ENCODE assay signal across 9 mouse cellular contexts in the genomic region with DNA sequence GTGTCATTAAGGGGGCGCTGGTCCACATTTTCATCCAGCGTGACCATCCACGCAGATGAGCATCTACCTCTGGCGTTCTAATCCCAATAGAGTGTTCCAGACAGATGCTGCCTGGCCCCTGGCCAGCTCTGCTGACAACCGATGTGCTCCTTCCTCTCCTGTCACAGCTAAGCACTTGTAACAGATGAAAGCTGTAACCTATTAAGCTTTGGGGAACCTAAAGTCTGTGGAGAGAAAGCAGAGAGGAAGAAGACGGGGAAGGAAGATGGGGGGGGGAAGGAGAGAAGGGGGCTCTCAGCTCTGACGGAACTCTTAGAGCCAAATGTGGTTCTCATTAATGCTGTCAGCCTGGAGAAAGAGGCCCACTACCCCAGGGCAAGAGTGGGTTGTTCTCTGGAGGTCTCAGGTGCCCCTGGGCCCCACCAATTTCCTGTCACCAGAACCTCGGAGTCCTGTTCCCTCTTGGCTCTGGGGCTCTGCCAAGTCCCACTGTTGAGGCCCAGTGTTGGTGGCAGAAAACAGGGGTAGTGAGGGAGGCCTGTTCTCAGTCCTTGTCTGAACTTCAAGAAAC. TPM values are rescaled to one million over a fixed set of nuclear protein-coding genes. Genes with fewer than 3 reads are reported as not detected.
DNase-seq lines count a peak whose midpoint lies in the region; ATAC-seq and TF ChIP-seq lines count a peak whose summit lies in the region.
"Had no signal": no experiment of that assay in that cellular context is flagged by ENCODE, and none has a peak within 500 bp of the region (broad histone marks: within the 10 kb centered on the region; RNA-seq: fewer than 3 reads in every experiment).

No protein-coding gene starts in this region.

- no peak overlapping the region for H3K9ac ChIP-seq in kidney, embryonic 14.5 days (ENCODE audit: low read depth, low read length)
- H3K9ac ChIP-seq in hindbrain, embryonic 16.5 days (ENCODE audit: low read depth, low read length): peak overlapping the region; percentile 9; the same call in 1 of the 2 replicates
- H3K9ac ChIP-seq: lung, embryonic 15.5 days had no signal

- ATAC-seq in kidney, embryonic 14.5 days (ENCODE audit: low FRiP score, low TSS enrichment): peak; percentile 3; the same call in 1 of the 2 replicates
- ATAC-seq in hindbrain, embryonic 16.5 days: no peak
- no peak for ATAC-seq in frontal cortex, adult (ENCODE audit: low TSS enrichment)

- TF ChIP-seq POLR2A in kidney, adult 2 months (IDR thresholded peaks at IDR 0.05; ENCODE audit: low read depth, low read length): no peak

- no peaks in the 10 kb centered on the region for H3K9me3 ChIP-seq in kidney, embryonic 14.5 days (ENCODE audit: control insufficient read depth, low read length)
- H3K9me3 ChIP-seq in hindbrain, embryonic 16.5 days (ENCODE audit: control insufficient read depth, low read length): no peaks in the 10 kb centered on the region
- H3K9me3 ChIP-seq: lung, embryonic 15.5 days had no signal

- H3K27ac ChIP-seq in kidney, embryonic 14.5 days (ENCODE audit: low read depth, low read length): no peak overlapping the region
- no peak overlapping the region for H3K27ac ChIP-seq in kidney, adult 2 months (ENCODE audit: insufficient read depth, low read depth, low read length)
- H3K27ac ChIP-seq in hindbrain, embryonic 16.5 days (ENCODE audit: low read depth, low read length): no peak overlapping the region
- H3K27ac ChIP-seq: lung, embryonic 15.5 days had no signal

- 31% methylated on average over 8 of the region's 8 CpGs for WGBS in kidney, embryonic 14.5 days
- WGBS in kidney, adult 2 months: 53% methylated on average over 8 of the region's 8 CpGs
- 22% methylated on average over 8 of the region's 8 CpGs for WGBS in hindbrain, embryonic 16.5 days

- peaks cover 16% of the 10 kb centered on the region for H3K4me1 ChIP-seq in kidney, embryonic 14.5 days (ENCODE audit: control insufficient read depth, insufficient read depth, low read length)
- no peaks in the 10 kb centered on the region; the same call in 1 of the 2 replicates for H3K4me1 ChIP-seq in kidney, adult 2 months (ENCODE audit: control insufficient read depth, insufficient read depth, low read length)
- H3K4me1 ChIP-seq in hindbrain, embryonic 16.5 days (ENCODE audit: control insufficient read depth, insufficient read depth, low read depth, low read length): peaks cover 12% of the 10 kb centered on the region

- no peaks in the 10 kb centered on the region for H3K27me3 ChIP-seq in kidney, embryonic 14.5 days (ENCODE audit: control insufficient read depth, insufficient read depth, low read length)
- H3K27me3 ChIP-seq in kidney, adult 2 months (replicated peaks; ENCODE audit: control insufficient read depth, insufficient read depth, low read length): no peaks in the 10 kb centered on the region
- no peaks in the 10 kb centered on the region for H3K27me3 ChIP-seq in hindbrain, embryonic 16.5 days (replicated peaks; ENCODE audit: control insufficient read depth, insufficient read depth, low read length)
- H3K27me3 ChIP-seq: lung, embryonic 15.5 days had no signal

- no peak overlapping the region for H3K4me3 ChIP-seq in kidney, embryonic 14.5 days (ENCODE audit: low read length)
- no peak overlapping the region for H3K4me3 ChIP-seq in kidney, adult 2 months (ENCODE audit: insufficient read depth, low read depth, low read length)
- H3K4me3 ChIP-seq in hindbrain, embryonic 16.5 days (ENCODE audit: low read length): no peak overlapping the region
- H3K4me3 ChIP-seq: lung, embryonic 15.5 days had no signal

- TF ChIP-seq CTCF in kidney, adult 2 months (conservative IDR thresholded peaks at IDR 0.05; ENCODE audit: insufficient read depth, insufficient read length, low read depth, low read length): no peak

- H3K4me2 ChIP-seq in kidney, embryonic 14.5 days (replicated peaks; ENCODE audit: low read depth, low read length): no peak overlapping the region
- no peak overlapping the region for H3K4me2 ChIP-seq in hindbrain, embryonic 16.5 days (ENCODE audit: low read length)
- H3K4me2 ChIP-seq: lung, embryonic 15.5 days had no signal

- no peaks in the 10 kb centered on the region for H3K36me3 ChIP-seq in kidney, embryonic 14.5 days (ENCODE audit: control insufficient read depth, insufficient read depth, low read length)
- no peaks in the 10 kb centered on the region for H3K36me3 ChIP-seq in kidney, adult 2 months (ENCODE audit: control insufficient read depth, insufficient read depth, low read length)
- H3K36me3 ChIP-seq in hindbrain, embryonic 16.5 days (ENCODE audit: control insufficient read depth, insufficient read depth, low read length): no peaks in the 10 kb centered on the region
- H3K36me3 ChIP-seq: lung, embryonic 15.5 days had no signal

- DNase-seq in kidney, adult 2 months: no peak
- peak; percentile 27 for DNase-seq in thymus, postnatal 0 days (ENCODE audit: low spot score)
- no peak for DNase-seq in thymus, adult 18-20 months
- DNase-seq in cerebellum, adult 11-12 months: no peak
- DNase-seq: cerebellum, postnatal 25 days had no signal

RNA-seq across cellular contexts. Expression of gene Dupd1, which starts 34.7 kb away (rescaled TPM):
- polyA plus RNA-seq in kidney, embryonic 14.5 days (2014; fragmentation: Nextera tagmentation; extraction: Ambion mirVana): not detected in 2 replicates
- 0.11 and 0.52 TPM in 2 replicates for polyA plus RNA-seq in kidney, adult 2 months (2012; rRNA removed)
- polyA plus RNA-seq in thymus, postnatal 0 days (2015; fragmentation: Nextera tagmentation; extraction: Ambion mirVana): 0.12 and 0.18 TPM in 2 replicates
- 0.14 TPM in 1 of 2 replicates, not detected in the other for polyA plus RNA-seq in hindbrain, embryonic 16.5 days (2015; fragmentation: Nextera tagmentation; extraction: Ambion mirVana)
- polyA plus RNA-seq: lung, embryonic 15.5 days had no signal
